Mouse (Mus musculus): ENCODE results near the gene Npb. TPM values are rescaled to one million over a fixed set of nuclear protein-coding genes. Genes with fewer than 3 reads are reported as not detected.
"Not testable (repeated sequence)": the region's sequence is repeated elsewhere in the genome, so short reads cannot be mapped to it uniquely, and the experiment has no call there.

Gene Npb
- polyA plus RNA-seq, 1 experiment from 2014 or later = 17.5 TPM

DNA sequence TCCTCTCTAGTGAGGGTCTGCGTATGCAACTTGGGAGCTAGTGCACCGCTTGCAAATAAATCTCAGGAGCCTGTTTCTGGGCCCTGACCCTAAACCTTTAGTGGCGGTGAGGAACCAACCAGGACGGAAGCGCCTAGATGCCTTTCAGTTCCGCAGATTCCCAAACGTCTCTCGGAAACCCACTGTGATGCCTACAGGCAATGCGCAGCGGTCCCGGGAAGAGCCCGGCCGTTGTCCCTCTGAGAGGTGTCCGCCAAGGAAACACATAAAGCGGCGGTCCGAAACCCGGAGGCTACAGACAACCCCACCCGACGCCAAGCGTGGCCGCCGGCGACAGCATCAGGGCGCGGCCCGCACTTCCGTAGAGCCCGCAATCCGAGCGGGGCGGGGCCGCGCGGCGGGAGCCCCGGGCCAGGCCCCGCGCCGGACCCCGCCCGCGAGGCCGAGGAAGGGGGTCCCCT, 27.4 kb upstream of the Npb start:
- H3K4me2 ChIP-seq (ENCODE audit: low read length) = peak overlapping the region; percentile 93
- H3K27ac ChIP-seq (replicated peaks in 1 of 2; ENCODE audit: control insufficient read depth in 1 of 2, insufficient read depth in 1 of 2, low read depth in 2 of 2, low read length in 2 of 2) = peak overlapping the region; percentile 80 to 91
- H3K4me1 ChIP-seq (ENCODE audit: control insufficient read depth in 2 of 2, insufficient read depth in 2 of 2, low read length in 2 of 2) = peaks cover 21 to 23% of the 10 kb centered on the region in 2 experiments
- peak; percentile 37; the same call in 1 of the 2 replicates for ATAC-seq (ENCODE audit: insufficient number of reproducible peaks, insufficient read depth, low FRiP score, low read depth)
- H3K36me3 ChIP-seq (ENCODE audit: control insufficient read depth, insufficient read depth, low read length) = peaks cover 53% of the 10 kb centered on the region
- 0 out of 2 replicates have a peak, but pooled peaks cover 3% of the 10 kb centered on the region for H3K9me3 ChIP-seq (ENCODE audit: control insufficient read depth, low read length)
- H3K27me3 ChIP-seq (ENCODE audit: control insufficient read depth, insufficient read depth, low read length) = no peaks in the 10 kb centered on the region
- peak overlapping the region; percentile 95 for H3K9ac ChIP-seq (ENCODE audit: low read length)
- H3K4me3 ChIP-seq (ENCODE audit: control insufficient read depth in 1 of 2, insufficient read depth in 1 of 2, low read depth in 1 of 2, low read length in 2 of 2) = peak overlapping the region; percentile 81 to 91
- WGBS = under 1% methylated on average over 44 of the region's 44 CpGs

DNA sequence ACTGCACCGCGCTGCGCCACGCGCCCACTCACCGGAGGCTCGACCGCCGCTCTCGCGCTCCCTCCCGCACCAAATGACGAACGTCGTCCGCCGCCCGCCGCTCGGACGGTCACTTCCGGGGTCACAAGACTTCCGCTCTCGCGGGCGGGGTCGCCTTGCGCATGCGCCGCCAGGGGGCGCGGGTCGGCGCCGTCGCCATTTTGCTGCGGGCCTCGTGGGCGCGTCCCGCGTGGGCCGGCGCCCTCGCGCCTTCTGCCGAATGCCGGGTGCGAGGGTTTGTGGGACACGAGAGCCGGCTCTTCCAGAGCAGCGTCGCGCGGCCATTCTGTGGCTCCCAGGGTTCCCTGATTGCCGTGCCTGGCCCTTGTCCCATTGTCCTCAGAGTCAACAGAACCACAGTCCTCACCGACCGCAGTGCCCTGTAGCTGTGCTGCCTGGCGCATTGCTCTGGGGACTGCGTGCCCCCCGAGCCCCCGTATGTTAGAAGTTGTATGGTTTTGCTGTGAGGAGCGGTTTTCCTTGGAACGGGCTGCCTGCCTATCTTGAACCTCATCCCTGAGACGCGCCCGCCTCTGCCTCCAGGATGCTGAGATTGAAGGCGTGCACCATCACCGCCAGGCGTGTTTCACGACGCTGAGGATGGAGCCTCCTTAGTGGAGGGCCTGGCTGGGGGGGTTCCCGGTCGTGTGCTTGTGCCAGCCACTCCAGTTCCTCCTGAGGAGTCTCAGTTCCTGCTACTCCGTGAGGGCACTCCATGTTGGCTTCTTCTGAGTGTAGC, 26.6 kb upstream of the Npb start, which contains the start of gene Arhgdia:
Arhgdia (minus strand) TSS at position 135 of the 778 bp plus-strand sequence.
- Histone ChIP-seq H3K4me3 (ENCODE audit: control insufficient read depth in 1 of 2, insufficient read depth in 1 of 2, low read depth in 1 of 2, low read length in 2 of 2) (peak within 1 kb of the TSS; percentile 81 to 91), H3K9ac (ENCODE audit: low read length) (peak within 1 kb of the TSS; percentile 95), H3K4me1 (ENCODE audit: control insufficient read depth in 2 of 2, insufficient read depth in 2 of 2, low read length in 2 of 2) (peaks cover 21 to 23% of the 10 kb centered on the region in 2 experiments), H3K4me2 (ENCODE audit: low read length) (peak within 1 kb of the TSS; percentile 93), H3K36me3 (ENCODE audit: control insufficient read depth, insufficient read depth, low read length) (peaks cover 61% of the 10 kb centered on the region), H3K9me3 (ENCODE audit: control insufficient read depth, low read length) (0 out of 2 replicates have a peak, but pooled peaks cover 3% of the 10 kb centered on the region), H3K27ac (replicated peaks in 1 of 2; ENCODE audit: control insufficient read depth in 1 of 2, insufficient read depth in 1 of 2, low read depth in 2 of 2, low read length in 2 of 2) (peak within 1 kb of the TSS; percentile 80 to 91), H3K27me3 (ENCODE audit: control insufficient read depth, insufficient read depth, low read length) (no peaks in the 10 kb centered on the region)
- ATAC-seq (ENCODE audit: insufficient number of reproducible peaks, insufficient read depth, low FRiP score, low read depth) = peak; percentile 64
- 5% methylated on average over 66 of the region's 75 CpGs for WGBS

DNA sequence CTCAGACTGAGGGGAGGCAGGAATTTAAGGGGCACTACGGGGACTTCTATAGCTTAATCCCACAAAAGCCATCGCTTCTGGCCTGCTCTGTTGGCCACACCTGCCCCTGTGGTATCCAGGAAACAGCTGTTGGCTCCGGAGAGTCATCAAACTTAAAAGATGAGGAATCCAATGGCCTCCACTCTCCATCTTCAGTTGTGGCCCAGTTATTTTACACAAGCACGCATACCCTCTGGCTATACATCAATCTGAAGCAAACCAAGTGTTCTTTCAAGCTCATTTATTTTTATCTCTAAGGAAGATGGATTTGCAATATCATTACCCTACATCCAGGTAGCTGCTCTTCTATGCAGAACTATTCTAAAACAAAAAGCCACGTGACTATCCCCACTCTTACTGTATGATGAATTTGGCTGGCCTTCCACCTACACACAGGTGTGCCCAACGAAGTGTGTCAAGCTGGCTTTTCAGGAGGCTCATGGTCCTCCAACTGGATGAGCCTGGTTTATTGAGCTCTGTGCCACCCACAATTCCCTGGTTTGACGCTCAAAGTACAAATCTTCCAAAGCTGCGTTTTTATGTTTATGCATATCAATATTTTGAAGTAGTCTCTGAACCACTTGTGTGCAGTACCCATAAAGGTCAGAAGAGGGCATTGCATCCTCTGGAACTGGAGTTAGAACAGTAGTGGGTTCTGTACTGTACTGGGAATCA, 25.9 kb upstream of the Npb start:
- H3K36me3 ChIP-seq (ENCODE audit: control insufficient read depth, insufficient read depth, low read length) = peaks cover 62% of the 10 kb centered on the region
- no peak for ATAC-seq (ENCODE audit: insufficient number of reproducible peaks, insufficient read depth, low FRiP score, low read depth)
- no peaks in the 10 kb centered on the region for H3K27me3 ChIP-seq (ENCODE audit: control insufficient read depth, insufficient read depth, low read length)
- WGBS = 77% methylated on average over 8 of the region's 8 CpGs
- H3K4me3 ChIP-seq (ENCODE audit: control insufficient read depth in 1 of 2, insufficient read depth in 1 of 2, low read depth in 1 of 2, low read length in 2 of 2) = peak overlapping the region; percentile 81 to 91
- H3K9ac ChIP-seq (ENCODE audit: low read length) = peak overlapping the region; percentile 95
- 0 out of 2 replicates have a peak, but pooled peaks cover 3% of the 10 kb centered on the region for H3K9me3 ChIP-seq (ENCODE audit: control insufficient read depth, low read length)
- H3K4me2 ChIP-seq (ENCODE audit: low read length) = peak overlapping the region; percentile 93
- peaks cover 21 to 23% of the 10 kb centered on the region in 2 experiments for H3K4me1 ChIP-seq (ENCODE audit: control insufficient read depth in 2 of 2, insufficient read depth in 2 of 2, low read length in 2 of 2)
- peak overlapping the region; percentile 79 to 91 for H3K27ac ChIP-seq (replicated peaks in 1 of 2; ENCODE audit: control insufficient read depth in 1 of 2, insufficient read depth in 1 of 2, low read depth in 2 of 2, low read length in 2 of 2)

GRCm38 (mm10) chr11:120582982-120583293, 25.3 kb upstream of the Npb start:
- H3K9me3 ChIP-seq (ENCODE audit: control insufficient read depth, low read length); H3K27me3 ChIP-seq (ENCODE audit: control insufficient read depth, insufficient read depth, low read length); H3K4me2 ChIP-seq (ENCODE audit: low read length); H3K27ac ChIP-seq (replicated peaks in 1 of 2; ENCODE audit: control insufficient read depth in 1 of 2, insufficient read depth in 1 of 2, low read depth in 2 of 2, low read length in 2 of 2); ATAC-seq (ENCODE audit: insufficient number of reproducible peaks, insufficient read depth, low FRiP score, low read depth); H3K4me3 ChIP-seq (ENCODE audit: control insufficient read depth in 1 of 2, insufficient read depth in 1 of 2, low read depth in 1 of 2, low read length in 2 of 2); H3K9ac ChIP-seq (ENCODE audit: low read length): not testable (repeated sequence)
- Histone ChIP-seq H3K4me1 (ENCODE audit: control insufficient read depth in 2 of 2, insufficient read depth in 2 of 2, low read length in 2 of 2) (peaks cover 21 to 23% of the 10 kb centered on the region in 2 experiments), H3K36me3 (ENCODE audit: control insufficient read depth, insufficient read depth, low read length) (peaks cover 62% of the 10 kb centered on the region)
- 88% methylated on average over 2 of the region's 2 CpGs for WGBS

DNA sequence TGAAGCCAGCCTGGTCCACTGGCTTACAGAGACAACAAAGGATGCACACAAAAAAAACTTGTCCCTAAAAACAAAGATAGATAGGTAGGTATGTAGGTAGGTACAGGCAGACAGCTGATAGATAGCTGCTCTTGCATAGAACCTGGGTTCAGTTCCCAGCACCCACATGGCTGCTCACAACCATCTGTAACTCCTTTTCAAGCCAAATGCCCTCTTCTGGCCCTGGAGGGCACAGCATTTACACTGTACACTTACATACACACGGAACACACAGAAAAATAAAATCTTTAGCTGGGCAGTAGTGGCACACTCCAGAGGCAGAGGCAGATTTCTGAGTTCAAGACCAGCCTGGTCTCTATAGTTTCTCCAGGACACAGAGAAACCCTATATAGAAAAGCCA, 24.3 kb upstream of the Npb start:
- WGBS = 100% methylated on average over 1 of the region's 1 CpGs
- Histone ChIP-seq H3K36me3 (ENCODE audit: control insufficient read depth, insufficient read depth, low read length) (peaks cover 62% of the 10 kb centered on the region), H3K27me3 (ENCODE audit: control insufficient read depth, insufficient read depth, low read length) (no peaks in the 10 kb centered on the region)

DNA sequence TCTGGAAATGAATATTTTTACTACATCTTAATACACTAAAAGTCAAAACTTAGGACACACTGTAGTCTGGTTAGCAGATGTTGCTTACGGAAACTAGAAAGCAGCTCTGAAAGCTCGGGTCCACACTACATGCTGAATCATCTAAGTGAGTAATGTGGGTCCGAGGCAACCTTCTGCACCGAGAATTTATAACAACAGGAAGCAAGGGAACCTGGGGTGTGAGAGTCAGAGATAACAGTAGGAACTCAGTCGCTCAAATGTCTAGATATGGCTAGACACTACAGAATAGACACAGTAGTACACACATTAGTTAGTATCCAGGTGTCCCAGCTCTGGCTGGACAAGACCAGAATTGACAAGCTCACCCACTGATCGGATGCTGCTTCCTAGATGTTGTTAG, 19.7 kb upstream of the Npb start:
- H3K4me2 ChIP-seq (ENCODE audit: low read length) = no peak overlapping the region
- peaks cover 94% of the 10 kb centered on the region for H3K36me3 ChIP-seq (ENCODE audit: control insufficient read depth, insufficient read depth, low read length)
- no peak overlapping the region for H3K4me3 ChIP-seq (ENCODE audit: control insufficient read depth in 1 of 2, insufficient read depth in 1 of 2, low read depth in 1 of 2, low read length in 2 of 2)
- no peak overlapping the region for H3K9ac ChIP-seq (ENCODE audit: low read length)
- no peak for ATAC-seq (ENCODE audit: insufficient number of reproducible peaks, insufficient read depth, low FRiP score, low read depth)
- WGBS = 75% methylated on average over 6 of the region's 6 CpGs
- no peaks in the 10 kb centered on the region for H3K4me1 ChIP-seq (ENCODE audit: control insufficient read depth in 2 of 2, insufficient read depth in 2 of 2, low read length in 2 of 2)
- H3K27ac ChIP-seq (replicated peaks in 1 of 2; ENCODE audit: control insufficient read depth in 1 of 2, insufficient read depth in 1 of 2, low read depth in 2 of 2, low read length in 2 of 2) = no peak overlapping the region
- H3K27me3 ChIP-seq (ENCODE audit: control insufficient read depth, insufficient read depth, low read length) = no peaks in the 10 kb centered on the region
- H3K9me3 ChIP-seq (ENCODE audit: control insufficient read depth, low read length) = 0 out of 2 replicates have a peak, but pooled peaks cover 3% of the 10 kb centered on the region

More for the DNA sequence above, 24.3 kb upstream of the Npb start:
- Histone ChIP-seq H3K4me1 (ENCODE audit: control insufficient read depth in 2 of 2, insufficient read depth in 2 of 2, low read length in 2 of 2) (peaks cover 21 to 23% of the 10 kb centered on the region in 2 experiments), H3K9ac (ENCODE audit: low read length) (no peak overlapping the region), H3K27ac (replicated peaks in 1 of 2; ENCODE audit: control insufficient read depth in 1 of 2, insufficient read depth in 1 of 2, low read depth in 2 of 2, low read length in 2 of 2) (no peak overlapping the region), H3K4me3 (ENCODE audit: control insufficient read depth in 1 of 2, insufficient read depth in 1 of 2, low read depth in 1 of 2, low read length in 2 of 2) (no peak overlapping the region), H3K9me3 (ENCODE audit: control insufficient read depth, low read length) (0 out of 2 replicates have a peak, but pooled peaks cover 3% of the 10 kb centered on the region), H3K4me2 (ENCODE audit: low read length) (no peak overlapping the region)
- no peak for ATAC-seq (ENCODE audit: insufficient number of reproducible peaks, insufficient read depth, low FRiP score, low read depth)
